Mouse (Mus musculus) Muller cell, postnatal 12 days (primary cell): ENCODE results near the gene Smg6.
"Not testable (repeated sequence)": the region's sequence is repeated elsewhere in the genome, so short reads cannot be mapped to it uniquely, and the experiment has no call there.

Source experiments
- DNase-seq: peaks from one replicate; pipeline ENCODE4 v3.0.0-alpha.2; 2015; ENCODE audit errors: inconsistent ontology term

Smg6 gene

DNA sequence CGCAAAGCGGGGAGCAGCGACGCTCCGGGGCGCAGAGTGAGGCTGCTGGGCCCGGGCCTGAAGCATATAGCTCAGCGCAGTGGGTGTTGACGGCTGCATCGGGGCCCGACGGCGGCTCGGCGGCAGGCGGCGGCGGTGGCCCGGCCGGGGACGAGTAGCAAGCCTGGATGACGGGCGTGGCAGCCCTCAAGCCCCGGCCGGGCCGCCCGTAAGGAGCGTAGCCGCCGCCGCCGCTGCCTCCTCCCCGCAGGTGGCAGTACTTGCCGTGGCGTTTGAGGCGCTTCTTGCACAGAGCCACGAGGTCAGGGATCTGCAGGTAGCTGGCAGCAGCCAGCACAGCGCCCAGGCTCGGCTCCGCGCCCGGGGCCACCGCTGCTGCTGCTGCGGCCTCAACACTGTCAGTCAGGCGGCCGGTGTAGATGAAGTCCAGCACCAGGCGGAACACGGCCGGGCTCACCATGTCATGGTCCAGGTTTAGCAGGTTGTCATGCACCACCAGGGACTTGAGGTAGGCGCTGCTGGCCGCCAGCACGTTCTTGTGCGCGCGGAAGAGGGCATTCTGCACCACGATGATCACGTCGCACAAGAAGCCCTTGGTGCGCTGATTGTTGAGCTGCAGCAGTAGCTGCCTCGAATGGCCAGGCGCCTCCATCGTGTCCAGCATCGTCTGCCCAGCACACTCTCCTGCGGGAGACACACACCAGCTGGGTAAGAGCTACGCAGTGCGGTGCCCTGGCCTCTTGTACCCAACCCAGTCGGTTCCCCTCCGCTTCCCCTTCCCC is 241.4 kb downstream of the Smg6 start:
- peak; percentile 71 for DNase-seq

DNA sequence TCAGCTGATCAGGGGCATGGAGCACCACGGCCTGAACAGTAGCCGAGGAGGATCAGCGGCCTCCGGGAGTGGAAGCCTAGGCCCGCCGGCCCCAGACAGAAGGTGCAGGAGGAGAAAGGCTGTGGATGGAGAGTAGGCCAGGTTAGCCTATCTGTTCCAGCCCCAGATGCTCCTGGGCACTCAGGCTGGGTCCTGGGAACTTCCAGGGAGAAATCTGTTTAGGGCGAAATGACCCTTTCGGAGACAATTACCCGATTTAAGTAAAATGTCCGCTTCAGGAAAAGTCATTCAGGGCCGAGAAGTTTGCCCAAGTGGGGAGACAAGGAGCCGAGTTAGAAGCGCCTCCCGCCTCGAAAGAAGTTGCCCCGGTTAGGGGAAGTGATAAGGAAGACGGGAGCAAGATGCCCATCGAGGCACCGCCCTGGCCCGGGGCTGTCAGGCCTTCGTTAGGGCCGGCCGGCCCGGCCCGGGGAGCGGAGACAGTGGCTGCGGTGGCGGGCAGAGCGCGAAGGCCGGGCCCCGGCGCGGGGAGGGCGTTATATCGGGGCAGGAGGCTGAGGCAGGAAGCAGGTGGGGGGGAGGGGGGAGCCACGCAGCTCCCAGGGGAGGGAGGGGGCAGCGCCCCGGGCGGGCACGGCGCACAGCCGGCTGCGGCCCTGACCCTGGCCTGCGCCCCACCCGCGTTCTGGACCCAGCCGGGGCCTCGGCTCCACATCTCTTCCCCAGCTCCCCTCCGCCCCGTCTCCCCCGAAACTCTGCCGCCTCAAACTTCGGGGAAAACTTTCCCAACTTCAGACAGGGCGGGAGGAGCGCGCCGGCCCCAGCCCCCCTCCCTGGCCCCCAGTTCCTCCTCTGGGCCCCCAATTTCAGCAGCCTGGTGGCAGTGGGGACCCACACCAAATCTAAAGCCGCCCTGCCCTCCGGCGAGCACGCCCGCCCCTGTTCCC is 242.3 kb downstream of the Smg6 start:
- DNase-seq, result no peak

DNA sequence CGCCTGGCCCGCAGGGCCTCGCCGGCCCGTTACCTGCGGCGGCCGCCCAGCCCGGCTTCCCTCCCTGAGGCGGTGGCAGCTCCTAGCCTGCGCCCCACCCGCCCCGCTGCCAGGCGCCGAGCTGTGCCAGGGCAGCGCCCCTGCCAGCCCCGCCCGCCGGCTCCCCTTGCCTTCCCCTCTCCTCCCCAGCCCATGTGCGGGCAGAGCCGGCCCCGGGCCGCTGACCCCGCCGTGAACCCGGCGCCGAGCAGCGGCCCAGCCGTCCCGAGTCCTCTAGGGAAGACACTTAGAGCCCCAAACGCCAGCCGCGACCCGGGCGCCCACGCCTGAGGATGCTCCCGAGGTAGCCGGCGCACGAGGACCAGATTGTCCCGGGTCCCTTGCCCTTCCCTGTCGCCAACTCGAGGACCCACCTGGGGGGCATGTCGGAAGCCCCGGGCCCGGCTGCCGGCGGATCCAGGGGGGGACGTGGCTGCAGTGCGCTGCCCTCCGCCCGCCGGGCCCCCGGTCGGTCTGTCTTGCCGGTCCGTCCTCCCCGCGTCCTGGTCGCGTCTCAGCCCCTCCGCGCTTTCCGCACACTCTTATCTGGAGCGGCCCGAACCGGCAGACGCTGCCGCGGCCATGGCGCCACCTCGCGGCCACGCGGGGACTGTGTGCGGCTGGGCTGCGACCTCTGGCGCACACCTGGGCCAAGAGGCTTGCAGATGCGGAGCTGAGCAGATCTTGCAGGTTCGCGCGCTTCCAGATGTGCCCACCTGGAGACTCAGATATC is 243.2 kb downstream of the Smg6 start:
- DNase-seq, result peak; percentile 90

DNA sequence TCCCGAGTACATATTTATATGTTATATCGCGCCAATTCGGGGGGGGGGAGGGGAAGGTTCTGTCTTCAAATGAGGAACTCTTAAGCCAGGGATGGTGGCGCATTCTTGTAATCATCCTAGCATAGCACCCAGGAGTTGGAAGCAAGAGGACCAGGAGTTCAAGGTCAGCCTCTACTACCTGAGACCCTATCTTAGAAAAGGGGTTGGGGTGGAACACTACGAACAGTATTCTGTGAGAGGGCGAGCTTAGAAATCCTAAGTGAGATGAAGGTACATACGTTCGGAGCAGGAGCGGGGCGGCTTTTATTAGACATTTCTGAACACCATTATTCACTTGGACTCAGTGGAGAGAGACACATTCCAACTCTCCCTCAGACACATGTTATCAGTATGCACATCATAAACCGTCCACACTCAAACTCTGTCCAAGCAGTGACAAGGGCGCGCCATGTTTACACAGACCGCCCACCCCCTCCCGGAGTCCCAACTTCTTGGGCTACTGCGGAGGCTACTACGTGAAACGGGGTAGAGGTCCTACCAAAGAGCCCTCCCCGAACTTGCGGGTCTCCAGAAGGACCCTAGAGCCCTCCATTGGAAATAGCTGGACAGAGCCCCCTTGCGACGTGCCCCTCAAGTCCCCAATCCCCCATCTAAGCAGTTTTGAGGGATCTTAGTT is 243.9 kb downstream of the Smg6 start, which contains the start of gene Hic1:
Gene Hic1, minus strand, starts transcription at position 115 of the 676 bp plus-strand sequence.
- DNase-seq, result peak; percentile 68

DNA sequence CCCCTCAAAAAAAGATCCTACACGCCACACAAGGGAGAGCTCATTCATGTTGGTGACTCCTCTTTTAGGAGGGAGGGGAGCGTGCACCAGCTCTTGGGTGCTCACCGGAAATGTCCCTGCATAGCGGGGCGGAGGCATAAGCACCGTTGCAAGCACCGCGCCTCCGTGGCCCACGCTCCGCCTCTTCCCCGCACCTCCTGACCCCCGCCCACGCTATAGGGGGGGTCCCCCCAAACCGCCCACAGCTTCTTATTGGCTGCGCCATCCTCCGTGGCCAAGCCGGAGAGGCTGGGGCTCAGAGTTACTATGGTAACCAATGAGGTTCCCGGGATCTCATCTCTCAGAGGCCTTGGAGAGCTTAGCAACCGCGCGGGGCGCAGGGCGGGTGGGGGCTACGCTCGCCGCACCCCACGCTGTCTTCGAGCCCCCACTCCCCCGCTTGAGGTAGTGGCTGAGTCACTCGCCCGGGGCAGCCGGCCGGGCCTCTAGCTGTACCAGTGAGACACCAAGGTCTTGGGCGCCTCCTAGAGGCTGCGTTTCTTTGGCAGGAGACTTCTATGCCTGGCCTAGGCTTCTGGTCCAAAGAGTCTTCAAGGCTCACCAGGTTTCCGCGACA is 244.6 kb downstream of the Smg6 start:
- DNase-seq, result peak; percentile 97

DNA sequence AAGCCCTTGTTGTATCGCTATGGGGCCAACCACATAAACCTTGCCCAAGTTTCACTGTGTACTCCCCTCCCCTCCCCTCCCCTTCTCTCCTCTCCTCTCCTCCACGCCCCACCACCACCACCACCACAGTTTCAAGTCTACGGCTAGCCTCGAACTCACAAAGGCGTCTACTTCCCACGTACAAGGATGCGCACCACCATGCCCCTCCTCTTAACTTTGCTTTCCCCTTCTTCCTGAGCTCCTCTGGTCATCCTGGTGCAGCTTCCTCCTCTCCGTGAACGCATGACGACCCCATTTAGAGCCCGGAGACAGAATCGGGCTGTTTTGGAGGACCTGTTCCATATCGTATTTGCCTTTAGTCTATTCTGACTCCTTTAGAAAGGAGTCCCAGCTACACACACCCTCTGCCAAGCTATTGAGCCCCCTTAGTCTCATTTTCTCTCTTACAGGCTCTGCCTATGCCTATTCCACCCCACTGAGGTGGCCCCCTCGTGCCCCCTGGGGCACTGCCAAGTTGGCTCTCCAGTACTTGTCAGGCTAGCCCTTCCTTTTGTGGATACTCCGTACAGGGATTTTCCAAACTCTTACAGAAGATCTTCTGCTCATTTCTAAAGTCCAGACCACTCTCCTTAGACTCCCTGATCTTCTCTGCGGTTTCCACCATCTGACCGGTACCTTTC is 245.7 kb downstream of the Smg6 start:
- no peak for DNase-seq

DNA sequence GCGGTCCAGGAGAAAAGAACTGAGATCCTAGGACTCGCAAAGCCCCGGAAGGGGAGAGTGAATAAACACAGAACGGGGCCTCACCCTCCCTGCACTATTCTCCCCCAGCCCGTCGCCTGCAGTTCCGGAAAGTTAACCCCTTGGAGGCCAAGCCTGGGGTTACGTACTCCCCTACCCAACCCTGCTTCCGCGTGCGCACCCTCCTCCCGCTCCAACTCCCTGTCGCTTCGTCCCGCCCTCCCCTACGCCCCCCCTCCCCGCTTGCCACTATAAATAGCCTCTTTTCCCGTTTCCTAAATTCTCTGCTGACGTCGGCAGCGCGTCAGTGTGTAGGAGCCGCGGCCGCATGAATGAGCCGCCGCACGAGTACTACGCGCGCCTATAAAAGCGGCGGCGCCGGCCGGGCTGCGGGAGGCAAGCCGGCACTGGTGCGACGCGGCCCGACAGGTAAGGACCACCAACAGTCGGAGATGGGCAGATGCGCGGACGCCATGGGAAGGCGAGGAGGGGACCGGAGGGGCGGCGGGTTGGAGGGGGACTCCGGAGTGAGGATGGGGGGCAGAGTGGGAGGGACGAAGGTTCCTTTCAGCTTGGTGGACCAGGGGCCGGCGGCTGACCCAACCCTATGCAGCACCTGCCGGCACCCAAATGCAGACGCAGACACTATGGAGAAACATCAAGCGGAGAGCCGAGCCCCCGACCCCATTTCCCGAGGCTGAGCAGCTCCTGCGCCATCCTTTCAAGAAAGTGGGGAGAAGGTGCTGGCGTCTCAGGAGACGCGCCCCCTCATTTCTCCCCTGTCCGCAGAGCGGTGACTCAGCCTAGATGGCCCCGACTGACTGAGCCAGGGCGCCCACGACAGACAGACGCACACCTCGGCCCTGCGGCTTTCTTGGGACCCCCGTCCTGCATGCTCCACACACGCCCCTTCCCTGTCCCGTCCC is 246.8 kb downstream of the Smg6 start:
- DNase-seq, result peak; percentile 61

DNA sequence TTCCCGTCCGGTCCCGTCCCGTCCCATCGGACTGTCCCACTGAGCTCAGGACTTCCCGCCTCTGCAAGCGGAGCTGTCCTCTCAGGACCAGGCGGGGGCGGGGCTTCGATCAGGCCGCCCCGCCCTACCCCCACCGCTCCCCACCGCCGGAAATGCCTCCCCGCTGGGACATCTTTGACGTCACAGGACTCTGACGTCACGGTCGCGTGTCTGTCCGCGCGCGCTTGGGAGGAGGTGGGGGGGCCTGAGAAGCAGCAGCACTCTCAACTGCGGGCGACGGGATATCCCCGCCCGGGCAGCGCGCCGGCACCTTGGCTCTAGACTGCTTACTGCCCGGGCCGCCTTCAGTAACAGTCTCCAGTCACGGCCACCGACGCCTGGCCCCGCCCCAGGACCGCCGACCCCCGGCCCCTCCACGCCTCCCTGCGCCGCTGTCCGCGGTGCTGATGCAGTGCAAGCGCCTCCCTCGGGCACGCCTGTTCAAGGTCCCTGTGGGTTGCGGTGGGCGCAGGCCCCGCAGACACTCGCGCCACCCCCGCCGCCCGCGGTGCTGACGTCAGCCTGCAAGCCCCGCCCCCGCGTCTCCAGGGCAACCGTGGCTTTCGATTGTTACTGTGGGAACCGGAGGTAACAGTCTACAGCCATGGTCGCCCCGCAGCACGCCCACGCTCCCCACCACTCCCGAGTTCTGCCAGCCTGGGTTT is 247.6 kb downstream of the Smg6 start:
- DNase-seq, result peak; percentile 95

DNA sequence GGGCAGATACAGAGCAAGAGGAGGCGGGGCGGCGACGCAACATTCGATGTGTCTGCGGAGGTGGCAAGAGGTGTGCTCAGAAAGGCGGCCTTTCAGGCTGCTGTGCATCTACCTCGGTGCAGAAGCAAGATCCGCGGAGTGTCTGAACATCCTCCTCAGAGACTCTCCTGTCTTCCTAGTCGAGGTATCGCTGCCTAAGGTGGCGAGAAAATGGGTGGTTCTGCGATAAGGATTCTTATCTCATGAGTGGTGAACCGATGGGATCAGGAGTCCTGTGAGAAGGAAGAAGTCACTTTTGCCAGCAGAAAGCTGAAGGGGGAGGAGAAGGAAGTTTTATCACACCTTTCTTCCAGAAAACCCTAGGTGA is 248.2 kb downstream of the Smg6 start:
- no peak for DNase-seq

DNA sequence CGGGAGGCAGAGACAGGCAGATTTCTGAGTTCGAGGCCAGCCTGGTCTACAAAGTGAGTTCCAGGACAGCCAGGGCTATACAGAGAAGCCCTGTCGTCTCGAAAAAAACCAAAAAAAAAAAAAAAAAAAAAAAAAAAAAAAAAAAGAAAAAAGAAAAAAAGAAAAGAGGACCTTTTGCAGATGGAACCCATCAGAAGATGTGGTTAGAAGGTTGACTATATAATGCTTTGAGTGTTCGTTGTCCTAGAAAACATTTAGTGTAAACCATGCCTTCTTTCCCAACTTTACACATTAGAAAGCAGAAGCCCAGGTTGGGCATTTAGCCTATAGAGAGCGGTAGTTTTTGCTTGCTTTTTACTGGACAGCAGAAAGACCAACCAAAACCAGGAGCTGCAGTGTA is 249.0 kb downstream of the Smg6 start:
- not testable (repeated sequence) for DNase-seq

DNA sequence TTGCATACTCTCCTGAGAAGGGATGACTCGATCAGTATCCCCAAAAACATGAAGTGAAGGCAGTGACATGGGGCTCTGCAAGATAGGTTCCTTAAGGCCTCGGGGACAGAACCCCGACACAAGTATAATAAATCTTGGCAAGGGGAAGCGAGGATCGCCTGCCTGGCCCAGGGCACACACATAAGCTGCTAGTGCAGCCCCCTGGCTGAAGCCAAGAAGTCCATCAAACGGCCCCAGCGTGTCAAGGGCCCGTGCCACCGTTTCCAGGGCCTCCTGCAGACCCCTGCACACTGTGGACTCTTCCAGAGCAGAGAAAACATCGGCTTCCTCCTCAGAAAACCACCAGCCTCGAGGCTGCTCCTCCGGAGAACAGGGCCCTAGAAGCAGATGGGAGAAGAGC is 252.4 kb downstream of the Smg6 start:
- no peak for DNase-seq

DNA sequence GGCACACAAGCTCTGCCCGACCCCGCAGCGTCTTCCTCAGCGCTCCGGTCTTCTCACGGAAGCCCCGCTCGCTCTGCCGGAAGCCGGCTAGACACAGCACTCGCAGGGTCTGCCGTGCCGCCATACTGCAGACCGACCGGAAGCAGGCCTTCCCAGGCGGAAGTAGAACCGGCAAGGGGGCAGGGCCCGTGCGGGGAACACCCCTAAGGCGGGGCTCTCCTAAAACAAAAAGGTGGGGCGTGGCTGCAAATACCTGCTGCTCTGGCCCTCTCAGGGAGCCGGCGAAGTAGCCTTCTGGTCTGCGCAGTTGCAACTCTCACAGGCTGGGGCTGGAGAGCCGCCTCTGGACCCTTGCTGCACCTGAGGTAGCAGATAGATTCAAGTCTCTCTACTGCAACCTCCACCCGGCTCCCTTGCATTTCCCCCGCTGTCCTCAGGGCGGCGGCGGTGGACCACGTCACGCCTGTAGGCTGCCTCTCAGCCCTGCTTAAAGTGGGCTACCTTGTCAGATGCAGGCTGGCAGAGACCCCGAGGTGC is 253.1 kb downstream of the Smg6 start, which contains the start of gene Ovca2:
Gene Ovca2, minus strand, starts transcription at position 164 of the 537 bp plus-strand sequence.
- peak; percentile 93 for DNase-seq

DNA sequence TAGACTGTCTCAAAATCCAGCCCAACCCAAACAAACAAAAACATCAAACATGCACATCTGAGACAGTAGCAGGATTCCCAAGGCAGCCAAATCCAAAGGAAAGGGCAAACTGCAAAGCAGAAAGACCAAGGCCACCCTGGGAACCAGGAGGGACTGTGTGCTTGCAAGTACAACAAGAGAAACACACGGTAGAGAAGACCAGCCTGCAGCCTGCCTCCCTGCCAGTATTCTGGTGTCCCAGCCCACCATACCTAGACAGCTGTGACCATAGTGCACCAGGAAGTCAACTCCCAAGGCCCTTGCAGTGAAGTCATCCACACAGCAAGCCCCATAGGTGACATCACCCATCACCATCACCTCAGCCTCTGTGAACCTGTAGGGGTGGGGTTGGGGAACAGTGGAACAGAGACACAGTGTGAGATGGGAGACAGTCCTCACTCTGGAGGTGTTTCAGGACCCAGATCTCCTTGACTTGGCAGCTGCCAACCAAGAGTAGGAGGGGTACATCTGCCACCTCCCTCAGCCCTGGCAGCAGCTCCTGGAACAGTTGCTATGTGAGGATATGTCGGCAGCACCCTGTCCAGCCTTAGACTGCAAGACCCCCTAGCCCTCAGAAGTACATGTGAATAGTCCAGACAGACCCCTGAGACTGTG is 258.4 kb downstream of the Smg6 start:
- no peak for DNase-seq

DNA sequence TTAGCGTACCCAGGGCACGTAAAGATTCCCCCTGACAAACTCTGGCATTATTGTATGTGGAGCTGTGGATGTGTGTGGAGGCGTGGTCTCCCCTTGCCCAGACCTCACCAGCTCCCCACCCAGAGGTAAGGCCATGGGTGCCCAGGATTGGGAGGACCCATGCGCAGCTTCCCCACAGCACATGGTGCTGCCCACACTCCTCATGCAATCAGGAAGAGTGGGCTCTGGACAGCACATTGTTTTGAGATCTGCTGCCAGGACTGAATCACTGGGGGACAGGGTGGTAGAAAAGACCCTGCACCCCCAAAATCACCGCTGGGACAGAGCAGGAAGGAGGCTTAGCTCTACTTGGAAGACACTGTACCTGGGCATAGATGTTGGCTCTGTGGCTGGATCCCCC is 258.9 kb downstream of the Smg6 start:
- DNase-seq, result no peak

DNA sequence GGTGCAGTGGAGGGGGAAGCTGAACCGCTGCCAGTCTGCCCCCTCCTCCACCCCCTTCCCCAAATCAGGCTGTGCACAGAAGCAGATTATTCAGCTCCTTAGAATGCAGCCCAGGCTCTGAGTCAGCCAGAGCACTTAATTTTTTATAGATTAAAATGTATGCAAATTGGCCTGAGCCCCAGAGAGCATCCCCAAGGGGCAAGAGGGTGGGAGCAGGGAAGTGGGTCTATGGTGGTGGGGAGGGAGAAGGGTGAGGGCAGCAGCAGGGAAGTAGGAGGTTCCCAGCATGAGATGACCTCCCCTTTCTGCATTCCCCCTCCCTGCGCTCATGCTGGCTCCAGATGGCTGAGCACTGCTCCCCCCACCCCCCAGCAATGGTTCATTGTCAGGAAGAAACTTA is 259.4 kb downstream of the Smg6 start:
- no peak for DNase-seq

DNA sequence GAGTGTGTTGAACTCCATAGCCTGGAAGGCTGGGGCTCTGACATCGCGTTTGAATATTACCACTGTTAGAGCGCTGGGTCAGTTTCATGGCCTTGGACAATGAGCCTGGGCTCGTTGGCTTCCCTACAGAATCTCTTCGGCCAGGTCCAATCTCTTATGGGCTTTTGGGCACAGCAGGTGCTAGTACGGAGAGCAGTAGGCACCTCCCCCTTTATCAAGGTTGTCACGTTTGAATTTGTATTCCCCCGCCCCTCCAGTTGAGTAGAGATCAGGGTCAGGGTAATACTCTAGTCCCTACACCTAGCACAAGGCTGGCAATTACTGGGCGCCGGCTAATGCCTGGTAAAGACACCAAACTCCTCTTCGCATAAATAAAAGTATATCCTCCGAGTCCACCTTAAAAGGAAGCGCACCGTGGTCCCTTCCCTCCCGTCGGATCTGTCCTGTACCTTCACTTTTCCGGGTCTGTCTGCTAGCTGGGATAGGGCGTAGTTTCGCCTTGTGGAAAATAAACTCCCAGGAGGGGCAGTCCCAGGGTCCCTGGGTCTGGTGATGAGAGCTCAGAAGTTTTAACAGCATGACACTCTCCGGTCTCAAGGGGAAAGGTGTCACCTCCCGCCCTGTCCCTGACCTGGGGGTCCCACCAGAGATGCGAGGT is 264.2 kb downstream of the Smg6 start:
- DNase-seq, result no peak

DNA sequence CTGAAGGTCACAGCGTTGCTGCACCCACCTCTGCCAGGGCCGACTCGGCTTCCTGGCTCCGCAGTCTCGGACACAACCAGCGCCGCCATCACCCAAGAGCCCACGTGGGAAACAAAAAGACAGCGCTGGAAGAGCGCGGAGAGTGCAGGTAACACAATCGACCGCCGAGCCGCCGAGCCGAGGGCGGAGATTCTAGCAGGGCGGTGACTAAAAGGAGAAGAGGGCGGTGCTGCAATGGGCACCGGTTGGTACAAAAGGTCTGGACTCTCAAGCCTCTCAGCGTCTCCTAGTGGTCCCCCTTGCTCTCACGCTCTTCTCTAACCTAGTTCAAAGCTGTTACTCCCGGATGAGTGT is 264.7 kb downstream of the Smg6 start:
- peak; percentile 88 for DNase-seq
